Mouse (Mus musculus): ENCODE results near the gene Slc8a1. TPM values are rescaled to one million over a fixed set of nuclear protein-coding genes. Genes with fewer than 3 reads are reported as not detected.

Slc8a1 gene
- polyA plus RNA-seq (2014; fragmentation: Nextera tagmentation; extraction: Ambion mirVana), result 1.8 and 2.3 TPM in 2 replicates

DNA sequence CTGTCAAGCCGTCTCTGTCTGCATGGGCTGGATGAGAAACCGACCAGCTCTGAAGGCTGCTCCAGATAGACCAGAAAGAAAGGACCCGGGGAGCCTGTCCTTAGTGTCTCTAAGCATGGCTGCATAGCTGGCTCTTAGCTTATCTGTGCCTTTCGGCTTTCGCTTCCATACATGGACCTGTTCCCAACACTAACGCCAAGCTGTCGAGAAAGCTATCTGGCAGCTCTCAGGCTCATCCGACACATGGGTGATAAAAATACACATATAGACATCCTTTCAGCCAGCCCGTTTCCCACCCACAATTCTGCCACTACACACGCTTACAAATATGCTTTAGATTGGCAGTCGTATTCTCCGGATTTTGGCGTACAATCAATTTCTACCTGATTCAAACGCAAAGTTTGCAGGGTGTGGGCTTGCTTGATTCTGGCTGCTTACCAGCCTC is at the start of gene Slc8a1:
TSS of gene Slc8a1 (minus strand) at position 67 of the 445 bp plus-strand sequence.
- Histone ChIP-seq H3K27me3 (replicated peaks; ENCODE audit: control insufficient read depth, insufficient read depth, low read length) (no peaks in the 10 kb centered on the region), H3K27ac (ENCODE audit: low read depth, low read length) (no peak within 1 kb of the TSS), H3K4me1 (replicated peaks; ENCODE audit: control insufficient read depth, insufficient read depth, low read length) (no peaks in the 10 kb centered on the region), H3K4me2 (no peak within 1 kb of the TSS), H3K9me3 (ENCODE audit: control insufficient read depth, low read length) (no peaks in the 10 kb centered on the region), H3K9ac (ENCODE audit: low read depth, low read length) (no peak within 1 kb of the TSS), H3K4me3 (ENCODE audit: low read depth, low read length) (no peak within 1 kb of the TSS), H3K36me3 (ENCODE audit: control insufficient read depth, insufficient read depth, low read length) (no peaks in the 10 kb centered on the region)
- ATAC-seq (replicated peaks; ENCODE audit: low FRiP score) (no peak), DNase-seq (ENCODE audit: low spot score) (no peak)
- 71% methylated on average over 14 of the region's 14 CpGs for WGBS

DNA sequence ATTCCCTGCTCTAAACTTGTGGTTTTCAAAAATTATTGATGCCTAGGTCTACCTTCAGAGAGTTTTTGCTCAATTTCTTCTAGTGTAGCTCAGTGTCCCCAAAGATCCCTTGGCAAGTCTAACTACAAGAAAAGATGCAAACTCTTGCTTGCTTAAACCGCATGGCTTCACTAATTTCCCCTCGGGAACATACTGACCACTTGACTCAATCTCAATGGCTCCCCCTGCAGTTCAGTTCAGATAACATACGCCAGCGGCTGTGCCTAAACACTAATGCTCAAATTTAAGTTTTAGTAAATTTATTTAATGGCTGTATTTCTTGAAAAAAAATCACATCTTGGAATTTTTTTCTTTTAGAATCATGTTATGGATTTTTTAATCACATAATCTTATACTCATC is 49.2 kb upstream of the Slc8a1 start:
- Histone ChIP-seq H3K27me3 (replicated peaks; ENCODE audit: control insufficient read depth, insufficient read depth, low read length) (no peaks in the 10 kb centered on the region), H3K9ac (ENCODE audit: low read depth, low read length) (no peak overlapping the region), H3K9me3 (ENCODE audit: control insufficient read depth, low read length) (no peaks in the 10 kb centered on the region), H3K27ac (ENCODE audit: low read depth, low read length) (no peak overlapping the region), H3K36me3 (ENCODE audit: control insufficient read depth, insufficient read depth, low read length) (no peaks in the 10 kb centered on the region), H3K4me3 (ENCODE audit: low read depth, low read length) (no peak overlapping the region), H3K4me2 (no peak overlapping the region), H3K4me1 (replicated peaks; ENCODE audit: control insufficient read depth, insufficient read depth, low read length) (no peaks in the 10 kb centered on the region)
- no peak for DNase-seq (ENCODE audit: low spot score)
- WGBS, result 41% methylated on average over 4 of the region's 4 CpGs
- ATAC-seq (replicated peaks; ENCODE audit: low FRiP score), result no peak

DNA sequence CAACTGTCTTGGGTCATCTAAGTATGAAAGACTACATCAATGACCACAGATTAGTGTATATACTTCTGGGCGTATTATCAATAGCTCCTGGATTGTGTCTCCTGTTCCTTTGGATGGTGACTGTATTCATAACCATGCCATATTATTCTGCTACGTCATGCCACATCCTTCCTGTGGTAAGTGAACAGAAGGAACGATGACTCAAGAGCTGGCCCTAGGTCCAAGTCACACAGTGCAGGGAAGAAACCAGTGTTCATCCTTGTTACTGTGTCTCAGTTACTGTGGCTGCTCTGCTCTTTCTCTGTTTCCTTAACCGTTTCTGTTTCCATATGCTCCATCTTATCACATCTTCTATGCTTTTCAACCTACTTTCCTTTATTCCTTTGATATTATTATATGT is 44.1 kb upstream of the Slc8a1 start:
- WGBS, result 61% methylated on average over 4 of the region's 4 CpGs
- Histone ChIP-seq H3K9ac (ENCODE audit: low read depth, low read length) (no peak overlapping the region), H3K4me3 (ENCODE audit: low read depth, low read length) (no peak overlapping the region), H3K27me3 (replicated peaks; ENCODE audit: control insufficient read depth, insufficient read depth, low read length) (no peaks in the 10 kb centered on the region), H3K4me2 (no peak overlapping the region), H3K36me3 (ENCODE audit: control insufficient read depth, insufficient read depth, low read length) (no peaks in the 10 kb centered on the region), H3K9me3 (ENCODE audit: control insufficient read depth, low read length) (no peaks in the 10 kb centered on the region), H3K4me1 (replicated peaks; ENCODE audit: control insufficient read depth, insufficient read depth, low read length) (no peaks in the 10 kb centered on the region), H3K27ac (ENCODE audit: low read depth, low read length) (no peak overlapping the region)
- no peak for DNase-seq (ENCODE audit: low spot score)
- no peak for ATAC-seq (replicated peaks; ENCODE audit: low FRiP score)

DNA sequence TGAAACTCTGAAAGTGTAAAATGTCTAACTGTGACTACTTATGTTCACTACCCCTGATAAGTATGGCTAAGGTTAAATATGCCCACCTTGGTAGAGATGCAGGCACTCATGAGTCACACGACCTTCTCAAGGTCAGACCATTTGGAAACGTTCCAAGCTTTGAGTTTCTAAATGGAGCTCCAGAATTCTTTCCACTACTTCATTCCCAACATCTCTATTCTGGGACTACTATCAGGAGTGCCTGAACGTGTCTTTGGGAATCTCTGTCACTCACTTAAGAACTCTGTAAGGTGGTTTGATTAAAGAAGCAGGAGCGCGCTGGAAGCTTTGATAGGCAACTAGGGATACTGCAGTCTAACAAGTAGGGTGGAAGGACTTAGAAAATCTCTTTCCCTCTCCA is 43.3 kb upstream of the Slc8a1 start:
- ATAC-seq (replicated peaks; ENCODE audit: low FRiP score), result no peak
- Histone ChIP-seq H3K4me1 (replicated peaks; ENCODE audit: control insufficient read depth, insufficient read depth, low read length) (no peaks in the 10 kb centered on the region), H3K27me3 (replicated peaks; ENCODE audit: control insufficient read depth, insufficient read depth, low read length) (no peaks in the 10 kb centered on the region), H3K9ac (ENCODE audit: low read depth, low read length) (no peak overlapping the region), H3K9me3 (ENCODE audit: control insufficient read depth, low read length) (no peaks in the 10 kb centered on the region), H3K27ac (ENCODE audit: low read depth, low read length) (no peak overlapping the region), H3K36me3 (ENCODE audit: control insufficient read depth, insufficient read depth, low read length) (no peaks in the 10 kb centered on the region), H3K4me2 (no peak overlapping the region), H3K4me3 (ENCODE audit: low read depth, low read length) (no peak overlapping the region)
- 70% methylated on average over 5 of the region's 5 CpGs for WGBS
- no peak for DNase-seq (ENCODE audit: low spot score)

DNA sequence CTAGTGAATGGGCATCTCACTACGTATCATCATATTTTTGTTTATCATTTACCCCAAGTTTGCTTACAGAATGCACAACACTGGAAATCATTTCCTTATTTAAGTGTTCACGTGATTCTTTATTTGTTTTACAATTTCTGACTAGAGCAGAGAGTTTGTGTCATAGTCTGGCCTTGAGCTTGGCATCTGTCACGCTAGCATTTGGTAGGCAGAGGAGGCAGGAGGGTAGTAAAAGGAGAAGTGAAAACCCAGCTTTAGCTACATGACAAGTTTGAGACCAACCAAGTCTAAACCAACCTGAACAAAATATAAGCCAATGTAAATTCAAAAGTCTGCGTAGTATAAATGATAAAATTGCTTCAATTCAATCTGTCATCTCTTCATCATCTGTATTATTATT is 41.7 kb upstream of the Slc8a1 start:
- Histone ChIP-seq H3K4me3 (ENCODE audit: low read depth, low read length) (no peak overlapping the region), H3K36me3 (ENCODE audit: control insufficient read depth, insufficient read depth, low read length) (no peaks in the 10 kb centered on the region), H3K4me2 (no peak overlapping the region), H3K27ac (ENCODE audit: low read depth, low read length) (no peak overlapping the region), H3K9me3 (ENCODE audit: control insufficient read depth, low read length) (no peaks in the 10 kb centered on the region), H3K4me1 (replicated peaks; ENCODE audit: control insufficient read depth, insufficient read depth, low read length) (no peaks in the 10 kb centered on the region), H3K9ac (ENCODE audit: low read depth, low read length) (no peak overlapping the region), H3K27me3 (replicated peaks; ENCODE audit: control insufficient read depth, insufficient read depth, low read length) (no peaks in the 10 kb centered on the region)
- ATAC-seq (replicated peaks; ENCODE audit: low FRiP score), result no peak
- WGBS, result 74% methylated on average over 4 of the region's 4 CpGs
- DNase-seq (ENCODE audit: low spot score), result no peak

DNA sequence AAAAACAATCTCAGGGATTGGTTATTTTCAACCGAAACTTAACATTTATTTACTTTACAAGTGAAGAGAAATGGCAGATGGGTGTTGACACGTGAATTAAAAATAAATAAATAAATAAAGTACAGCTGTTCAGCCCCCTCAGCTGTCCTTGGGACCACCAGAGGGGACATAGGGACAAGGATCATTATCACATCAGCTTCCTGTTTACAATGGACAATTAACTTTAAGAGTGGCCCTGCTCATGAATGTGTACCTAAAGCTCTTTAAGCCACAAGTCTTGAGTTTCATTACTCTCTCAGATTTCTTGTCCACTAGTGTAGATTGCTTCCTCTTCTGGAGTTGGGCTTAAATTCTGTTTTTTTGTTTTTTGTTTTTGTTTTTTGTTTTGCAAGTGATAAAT is 12.5 kb upstream of the Slc8a1 start:
- Histone ChIP-seq H3K4me1 (replicated peaks; ENCODE audit: control insufficient read depth, insufficient read depth, low read length) (no peaks in the 10 kb centered on the region), H3K36me3 (ENCODE audit: control insufficient read depth, insufficient read depth, low read length) (no peaks in the 10 kb centered on the region), H3K27me3 (replicated peaks; ENCODE audit: control insufficient read depth, insufficient read depth, low read length) (no peaks in the 10 kb centered on the region), H3K4me3 (ENCODE audit: low read depth, low read length) (no peak overlapping the region), H3K4me2 (no peak overlapping the region), H3K9ac (ENCODE audit: low read depth, low read length) (no peak overlapping the region), H3K9me3 (ENCODE audit: control insufficient read depth, low read length) (no peaks in the 10 kb centered on the region), H3K27ac (ENCODE audit: low read depth, low read length) (no peak overlapping the region)
- DNase-seq (ENCODE audit: low spot score) (no peak), ATAC-seq (replicated peaks; ENCODE audit: low FRiP score) (no peak)
- 64% methylated on average over 2 of the region's 2 CpGs for WGBS

DNA sequence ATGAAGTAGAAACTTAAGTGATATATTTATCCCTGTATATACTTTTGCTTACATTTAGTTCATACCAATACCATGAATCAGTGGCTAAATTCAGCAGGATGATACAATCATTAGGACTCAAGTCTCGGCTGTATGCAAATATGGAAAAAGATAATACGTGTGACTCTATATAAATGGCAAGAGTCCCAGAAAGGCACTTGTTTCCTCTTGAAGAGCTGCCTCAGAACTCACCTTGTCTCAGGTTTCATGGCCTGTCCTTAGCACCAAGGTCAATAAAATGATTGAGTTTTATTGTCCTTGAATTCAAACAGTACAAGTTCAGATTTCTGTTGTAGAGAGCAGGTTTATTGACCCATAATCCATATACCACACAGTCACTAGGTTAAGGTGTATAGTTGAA is 4.9 kb upstream of the Slc8a1 start:
- no peaks in the 10 kb centered on the region for H3K4me1 ChIP-seq (replicated peaks; ENCODE audit: control insufficient read depth, insufficient read depth, low read length)
- ATAC-seq (replicated peaks; ENCODE audit: low FRiP score), result no peak
- no peak overlapping the region for H3K9ac ChIP-seq (ENCODE audit: low read depth, low read length)
- H3K9me3 ChIP-seq (ENCODE audit: control insufficient read depth, low read length), result no peaks in the 10 kb centered on the region
- H3K36me3 ChIP-seq (ENCODE audit: control insufficient read depth, insufficient read depth, low read length), result no peaks in the 10 kb centered on the region
- no peak overlapping the region for H3K27ac ChIP-seq (ENCODE audit: low read depth, low read length)
- no peak for DNase-seq (ENCODE audit: low spot score)
- no peaks in the 10 kb centered on the region for H3K27me3 ChIP-seq (replicated peaks; ENCODE audit: control insufficient read depth, insufficient read depth, low read length)
- no peak overlapping the region for H3K4me3 ChIP-seq (ENCODE audit: low read depth, low read length)
- 81% methylated on average over 2 of the region's 2 CpGs for WGBS
- no peak overlapping the region for H3K4me2 ChIP-seq

DNA sequence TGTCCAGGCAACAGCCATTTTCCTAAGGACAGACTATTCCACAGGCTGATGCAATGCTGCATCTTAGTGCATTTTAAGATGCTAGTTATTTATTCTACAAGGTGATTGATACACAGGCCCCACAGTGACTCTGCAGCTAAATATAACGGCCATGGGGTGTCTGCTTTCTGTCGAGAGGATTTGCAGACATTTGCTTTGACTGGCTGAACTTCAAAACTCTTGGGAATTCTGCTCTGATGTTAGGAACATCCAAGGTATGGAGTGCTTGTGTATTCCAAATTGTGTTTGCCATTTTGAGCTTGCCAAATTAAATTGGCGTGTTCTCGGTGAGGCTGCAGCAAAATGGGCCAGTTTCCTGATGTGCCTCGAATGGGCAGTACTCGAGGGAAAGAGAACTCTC is 2.4 kb upstream of the Slc8a1 start:
- Histone ChIP-seq H3K4me3 (ENCODE audit: low read depth, low read length) (no peak overlapping the region), H3K27ac (ENCODE audit: low read depth, low read length) (no peak overlapping the region), H3K36me3 (ENCODE audit: control insufficient read depth, insufficient read depth, low read length) (no peaks in the 10 kb centered on the region), H3K4me1 (replicated peaks; ENCODE audit: control insufficient read depth, insufficient read depth, low read length) (no peaks in the 10 kb centered on the region), H3K4me2 (no peak overlapping the region), H3K27me3 (replicated peaks; ENCODE audit: control insufficient read depth, insufficient read depth, low read length) (no peaks in the 10 kb centered on the region), H3K9ac (ENCODE audit: low read depth, low read length) (no peak overlapping the region), H3K9me3 (ENCODE audit: control insufficient read depth, low read length) (no peaks in the 10 kb centered on the region)
- 63% methylated on average over 6 of the region's 6 CpGs for WGBS
- DNase-seq (ENCODE audit: low spot score), result no peak
- ATAC-seq (replicated peaks; ENCODE audit: low FRiP score), result no peak

DNA sequence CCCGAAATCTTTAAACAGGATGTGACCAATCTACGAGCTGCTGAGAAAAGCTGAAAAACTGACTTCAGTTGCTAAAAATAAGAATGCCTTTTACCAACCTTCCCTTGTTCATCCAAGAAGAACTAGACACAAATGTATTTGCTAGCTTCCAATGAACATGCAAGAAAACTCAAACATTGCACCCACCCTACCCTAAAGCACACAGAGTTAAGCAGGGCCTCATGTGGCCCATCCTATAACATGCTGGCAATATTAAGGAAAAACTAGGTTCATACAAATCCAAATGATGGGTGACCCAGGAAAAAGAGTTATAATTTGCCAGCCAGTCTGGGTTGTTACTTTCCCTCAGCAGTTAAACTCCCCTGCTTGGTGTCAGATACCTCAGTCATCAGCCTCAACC is 398 bp downstream of the Slc8a1 start:
- H3K4me2 ChIP-seq, result no peak overlapping the region
- 79% methylated on average over 2 of the region's 2 CpGs for WGBS
- H3K27me3 ChIP-seq (replicated peaks; ENCODE audit: control insufficient read depth, insufficient read depth, low read length), result no peaks in the 10 kb centered on the region
- ATAC-seq (replicated peaks; ENCODE audit: low FRiP score) (no peak), DNase-seq (ENCODE audit: low spot score) (no peak)
- H3K4me1 ChIP-seq (replicated peaks; ENCODE audit: control insufficient read depth, insufficient read depth, low read length), result no peaks in the 10 kb centered on the region
- H3K9me3 ChIP-seq (ENCODE audit: control insufficient read depth, low read length), result no peaks in the 10 kb centered on the region
- no peak overlapping the region for H3K9ac ChIP-seq (ENCODE audit: low read depth, low read length)
- no peak overlapping the region for H3K4me3 ChIP-seq (ENCODE audit: low read depth, low read length)
- H3K36me3 ChIP-seq (ENCODE audit: control insufficient read depth, insufficient read depth, low read length), result no peaks in the 10 kb centered on the region
- H3K27ac ChIP-seq (ENCODE audit: low read depth, low read length), result no peak overlapping the region

Measured in liver, embryonic 11.5 days (tissue).